Mouse (Mus musculus) heart, embryonic 14.5 days (tissue): Measurements from ENCODE around the gene Psmd8. TPM values are rescaled to one million over a fixed set of nuclear protein-coding genes. Genes with fewer than 3 reads are reported as not detected.
A peak's percentile ranks its signal among the peaks of the same experiment; 100 is the strongest.

Experiments
- ATAC-seq: fragments of 200-750 bp; cut with Nextera tagmentation; 2 replicates; pipeline ENCODE4 v1.8.0; 2017; ENCODE audit warnings: low read depth, moderate TSS enrichment; ENCODE audit not compliant: insufficient number of reproducible peaks, insufficient read depth, low FRiP score
- H3K27ac ChIP-seq, 2 experiments: fragments of 200-500 bp in 1 of 2; fragments of 300-500 bp in 1 of 2; sonication (generic) in 1 of 2; replicated peaks in 1 of 2; 2 replicates each; pipeline ENCODE4 v1.5.1; 2012 to 2014; ENCODE audit warnings: low read depth in 2 of 2, low read length in 2 of 2, control low read depth in 1 of 2, mild to moderate bottlenecking in 1 of 2, mixed read lengths in 1 of 2; ENCODE audit not compliant: control insufficient read depth in 1 of 2, insufficient read depth in 1 of 2
- H3K27me3 ChIP-seq: fragments of 300-500 bp; sonication (generic); 2 replicates; pipeline ENCODE4 v1.6.1; 2014; ENCODE audit warnings: mild to moderate bottlenecking, low read length, control low read depth; ENCODE audit not compliant: control insufficient read depth, insufficient read depth
- H3K36me3 ChIP-seq: fragments of 300-500 bp; sonication (generic); 2 replicates; pipeline ENCODE4 v1.6.1; 2014; ENCODE audit warnings: mild to moderate bottlenecking, control low read depth, low read length, mixed read lengths; ENCODE audit not compliant: control insufficient read depth, insufficient read depth
- H3K4me1 ChIP-seq, 2 experiments: fragments of 200-500 bp in 1 of 2; fragments of 300-500 bp in 1 of 2; sonication (generic) in 1 of 2; 2 replicates each; pipeline ENCODE4 v1.6.1; 2012 to 2014; ENCODE audit warnings: low read length in 2 of 2, control low read depth in 1 of 2, mixed read lengths in 1 of 2; ENCODE audit not compliant: control insufficient read depth in 2 of 2, insufficient read depth in 2 of 2
- H3K4me2 ChIP-seq: fragments of 300-500 bp; sonication (generic); 2 replicates; pipeline ENCODE4 v1.6.1; 2014; ENCODE audit warnings: mild to moderate bottlenecking, low read length
- H3K4me3 ChIP-seq, 2 experiments: fragments of 200-500 bp in 1 of 2; fragments of 300-500 bp in 1 of 2; sonication (generic) in 1 of 2; 2 replicates each; pipeline ENCODE4 v1.5.1; 2012 to 2014; ENCODE audit warnings: low read length in 2 of 2, mild to moderate bottlenecking in 2 of 2, control low read depth in 1 of 2, low read depth in 1 of 2, moderate library complexity in 1 of 2; ENCODE audit not compliant: control insufficient read depth in 1 of 2, insufficient read depth in 1 of 2
- H3K9ac ChIP-seq: fragments of 300-500 bp; sonication (generic); 2 replicates; pipeline ENCODE4 v1.6.1; 2014; ENCODE audit warnings: mild to moderate bottlenecking, low read length
- H3K9me3 ChIP-seq: fragments of 300-500 bp; sonication (generic); 2 replicates; pipeline ENCODE4 v1.6.1; 2016; ENCODE audit warnings: low read length, control low read depth; ENCODE audit not compliant: control insufficient read depth
- WGBS: fragments of 180-500 bp; shearing (Covaris S2); extraction: QIAGEN DNeasy Blood & Tissue Kit; methylation state at CpG from one replicate; pipeline ENCODE4 v1.1.7; 2014; 5-methylcytosine and 5-hydroxymethylcytosine counted together
- polyA plus RNA-seq: library from polyadenylated mRNA; unstranded; fragments of >200 nt; fragmentation: Nextera tagmentation; extraction: Ambion mirVana; gene quantifications from 2 replicates; pipeline ENCODE4 v1.2.1, GENCODE M21; 2014

Psmd8 gene
- polyA plus RNA-seq, 1 experiment from 2014 or later = 227 TPM

DNA sequence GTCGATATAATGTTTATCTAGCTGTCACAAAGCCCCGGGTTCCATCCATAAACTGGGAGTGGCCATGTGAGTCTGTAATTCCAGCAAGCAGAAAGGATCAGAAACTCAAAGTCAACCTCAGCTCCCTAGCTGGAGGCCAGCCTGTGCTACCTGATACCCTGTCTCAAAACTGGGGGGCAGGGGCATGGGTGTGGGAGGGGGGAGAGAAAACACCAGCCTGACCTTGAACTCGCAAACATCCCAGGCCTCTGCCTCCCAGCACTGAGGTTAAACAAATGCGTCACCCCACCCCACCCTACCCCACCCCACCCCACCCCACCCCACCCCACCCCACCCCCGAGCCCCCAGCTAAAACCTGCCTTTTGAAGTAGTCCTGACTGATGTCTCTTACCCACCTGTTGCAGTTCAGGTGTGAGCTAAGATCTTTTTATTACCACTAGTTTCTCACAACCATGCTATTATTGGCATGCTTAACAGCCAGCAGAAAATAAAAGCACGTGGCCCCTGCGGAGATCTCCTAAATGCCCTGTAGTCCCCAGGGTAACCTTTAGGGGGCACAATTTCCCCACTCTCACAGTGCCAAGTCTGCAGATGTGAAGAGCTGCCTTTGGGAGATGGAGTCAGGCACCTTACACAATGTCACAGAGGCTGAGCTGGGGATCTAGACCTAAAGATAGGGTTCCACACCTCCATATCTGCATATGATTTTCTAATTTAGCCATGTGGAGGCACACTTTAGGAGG is 54.2 kb downstream of the Psmd8 start:
- Histone ChIP-seq H3K4me2 (no peak overlapping the region), H3K4me1 (peaks cover 10 to 12% of the 10 kb centered on the region in 2 experiments), H3K27me3 (no peaks in the 10 kb centered on the region), H3K9me3 (no peaks in the 10 kb centered on the region), H3K36me3 (no peaks in the 10 kb centered on the region), H3K27ac (no peak overlapping the region), H3K9ac (no peak overlapping the region), H3K4me3 (no peak overlapping the region)
- no peak for ATAC-seq
- WGBS = 26% methylated on average over 7 of the region's 7 CpGs

DNA sequence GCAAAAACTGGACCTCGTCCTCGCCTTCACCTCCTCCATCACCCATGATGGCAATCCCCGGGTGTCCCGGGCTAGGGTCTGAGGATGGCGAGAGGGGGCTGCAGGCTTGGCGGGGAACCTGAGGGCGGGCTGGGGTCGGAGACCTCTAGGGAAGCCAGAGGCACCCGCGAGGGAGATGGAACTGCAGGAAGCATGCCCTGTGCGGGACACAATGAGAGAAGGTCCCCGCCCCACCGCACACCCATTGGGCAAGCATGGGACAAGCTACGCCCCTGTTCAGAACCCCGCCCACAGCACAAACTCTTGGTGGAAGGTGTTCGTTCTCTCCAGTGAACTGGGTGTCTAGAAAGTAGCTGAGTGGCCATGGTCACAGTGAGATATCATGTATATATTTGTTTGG is 55.5 kb downstream of the Psmd8 start, which contains the start of gene Ryr1:
Gene Ryr1 (minus strand): TSS at position 210 of the 400 bp plus-strand sequence.
- H3K9me3 ChIP-seq = no peaks in the 10 kb centered on the region
- H3K36me3 ChIP-seq = no peaks in the 10 kb centered on the region
- WGBS = 3% methylated on average over 16 of the region's 16 CpGs
- H3K4me3 ChIP-seq = peak within 1 kb of the TSS; percentile 28 to 29
- H3K27ac ChIP-seq = no peak within 1 kb of the TSS
- peak within 1 kb of the TSS; percentile 42; the same call in 1 of the 2 replicates for H3K9ac ChIP-seq
- peak within 1 kb of the TSS; percentile 63 for H3K4me2 ChIP-seq
- no peaks in the 10 kb centered on the region for H3K27me3 ChIP-seq
- ATAC-seq = peak; percentile 60; the same call in 1 of the 2 replicates
- H3K4me1 ChIP-seq = peaks cover 10 to 12% of the 10 kb centered on the region in 2 experiments

Other genes starting within 250 kb of the Psmd8 start
- gene Actn4, start 218.4 kb downstream of the Psmd8 start, polyA plus RNA-seq = 221 and 228 TPM in 2 replicates
- gene Eif3k, start 198.8 kb downstream of the Psmd8 start, polyA plus RNA-seq = 286 and 319 TPM in 2 replicates
- gene Map4k1, start 198.7 kb downstream of the Psmd8 start, polyA plus RNA-seq = 2.8 and 3.3 TPM in 2 replicates
- 0.05 and 0.08 TPM in 2 replicates for gene Ryr1, start 55.5 kb downstream of the Psmd8 start, polyA plus RNA-seq
- 0.39 and 0.43 TPM in 2 replicates for gene Rasgrp4, start 45.9 kb downstream of the Psmd8 start, polyA plus RNA-seq
- 13.9 and 14.4 TPM in 2 replicates for gene Fam98c, start 24.5 kb downstream of the Psmd8 start, polyA plus RNA-seq
- gene Ggn, start 10.5 kb downstream of the Psmd8 start, polyA plus RNA-seq = 0.28 and 0.86 TPM in 2 replicates
- 1.3 and 1.6 TPM in 2 replicates for gene Spred3, start 10.3 kb downstream of the Psmd8 start, polyA plus RNA-seq
- gene Catsperg1, start 33.3 kb upstream of the Psmd8 start, polyA plus RNA-seq = 0.44 and 0.66 TPM in 2 replicates
- 0.85 and 1.2 TPM in 2 replicates for gene Kcnk6, start 51.8 kb upstream of the Psmd8 start, polyA plus RNA-seq
- gene Yif1b, start 57.6 kb upstream of the Psmd8 start, polyA plus RNA-seq = 105 and 114 TPM in 2 replicates
- gene 2200002D01Rik, start 67.8 kb upstream of the Psmd8 start, polyA plus RNA-seq = 5.9 and 7.7 TPM in 2 replicates
- gene Spint2, start 101.2 kb upstream of the Psmd8 start, polyA plus RNA-seq = 93.5 and 98.5 TPM in 2 replicates
- 11.8 TPM in 2 replicates for gene Ppp1r14a, start 108.6 kb upstream of the Psmd8 start, polyA plus RNA-seq
- 0.54 and 1.5 TPM in 2 replicates for gene Dpf1, start 123.2 kb upstream of the Psmd8 start, polyA plus RNA-seq